Mouse (Mus musculus): ENCODE results near the gene Gm16513.
"Not testable (repeated sequence)": the region's sequence is repeated elsewhere in the genome, so short reads cannot be mapped to it uniquely, and the experiment has no call there.

Gm16513 gene

DNA sequence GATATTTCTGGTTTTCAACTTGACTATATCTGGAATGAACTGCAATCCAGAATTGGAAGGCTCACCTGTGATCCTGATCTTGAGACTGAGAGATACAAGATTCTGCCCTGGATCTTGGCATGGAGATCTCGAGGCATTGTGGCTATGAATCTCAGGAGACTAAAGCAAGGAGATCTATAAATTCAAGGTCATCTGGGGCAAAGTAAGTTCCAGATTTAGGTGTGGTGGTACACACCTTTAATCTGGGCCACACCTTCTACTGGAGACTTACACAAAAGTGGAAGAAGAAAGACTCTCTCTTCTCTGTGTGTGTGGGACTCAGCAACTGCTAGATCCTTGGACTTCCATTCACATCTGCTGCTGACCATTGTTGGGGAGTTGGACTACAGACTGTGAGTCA lies at the start of gene Gm16513:
Gm16513 (plus strand) TSS at position 301 of the 400 bp plus-strand sequence.
- DNase-seq (ENCODE audit: low spot score in 2 of 2) = not testable (repeated sequence)
